Mouse (Mus musculus): ENCODE data around the gene Lpar1. TPM values are rescaled to one million over a fixed set of nuclear protein-coding genes. Genes with fewer than 3 reads are reported as not detected.

Gene Lpar1
- polyA plus RNA-seq, 1 experiment from 2014 or later, result 20.6 TPM

DNA sequence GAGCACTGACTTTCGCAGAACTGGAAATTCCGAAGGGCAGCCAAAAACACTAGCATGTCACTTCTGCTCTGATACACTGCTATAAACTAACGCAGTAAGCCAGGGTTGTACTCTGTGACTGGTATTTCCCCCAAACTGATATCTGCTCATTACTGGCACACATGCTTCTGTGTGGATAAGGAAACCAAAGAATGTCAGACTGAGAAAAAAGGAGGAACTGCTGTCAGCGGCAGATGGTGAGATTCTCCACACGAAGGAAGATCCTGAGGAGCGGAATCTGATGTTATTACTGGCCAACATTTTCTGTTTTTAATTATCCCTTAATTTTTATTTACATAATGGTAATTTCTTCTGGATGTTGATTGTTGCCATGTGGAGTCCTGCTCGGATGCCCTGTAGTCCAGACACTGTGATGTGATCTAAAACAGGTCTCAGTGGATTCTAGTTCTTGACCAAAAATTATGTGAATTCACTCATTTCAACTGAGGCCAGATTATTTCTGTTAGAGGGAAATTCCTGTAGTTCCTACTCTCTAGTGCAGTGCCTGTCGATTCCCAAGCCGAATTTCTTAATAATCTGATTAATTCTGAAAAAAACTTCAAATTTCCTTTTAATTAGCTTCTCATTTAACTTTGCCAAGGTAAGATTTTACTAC lies 130.3 kb downstream of the Lpar1 start:
- Histone ChIP-seq H3K4me2 (ENCODE audit: low read depth, low read length) (no peak overlapping the region), H3K9me3 (replicated peaks; ENCODE audit: control insufficient read depth, low read length) (no peaks in the 10 kb centered on the region), H3K4me1 (ENCODE audit: control insufficient read depth, insufficient read depth, low read length) (no peaks in the 10 kb centered on the region), H3K27ac (ENCODE audit: low read length) (no peak overlapping the region), H3K27me3 (ENCODE audit: control insufficient read depth, insufficient read depth, low read length) (no peaks in the 10 kb centered on the region), H3K4me3 (ENCODE audit: low read length) (no peak overlapping the region), H3K36me3 (ENCODE audit: control insufficient read depth, insufficient read depth) (no peaks in the 10 kb centered on the region), H3K9ac (ENCODE audit: low read length) (no peak overlapping the region)
- WGBS, result 42% methylated on average over 9 of the region's 9 CpGs
- peak; percentile 49; the same call in 1 of the 2 replicates for ATAC-seq (replicated peaks; ENCODE audit: extremely low read depth, insufficient read depth, low FRiP score)

- no peaks in the 10 kb centered on the region for H3K9me3 ChIP-seq (replicated peaks; ENCODE audit: control insufficient read depth, low read length)
- WGBS, result 24% methylated on average over 5 of the region's 5 CpGs
- no peak overlapping the region for H3K27ac ChIP-seq (ENCODE audit: low read length)
- no peaks in the 10 kb centered on the region for H3K4me1 ChIP-seq (ENCODE audit: control insufficient read depth, insufficient read depth, low read length)
- no peak overlapping the region for H3K4me3 ChIP-seq (ENCODE audit: low read length)
- ATAC-seq (replicated peaks; ENCODE audit: extremely low read depth, insufficient read depth, low FRiP score), result no peak
- no peaks in the 10 kb centered on the region for H3K27me3 ChIP-seq (ENCODE audit: control insufficient read depth, insufficient read depth, low read length)
- H3K4me2 ChIP-seq (ENCODE audit: low read depth, low read length), result 0 out of 2 replicates have a peak overlapping the region, but pooled peaks have one; percentile 20
- no peaks in the 10 kb centered on the region for H3K36me3 ChIP-seq (ENCODE audit: control insufficient read depth, insufficient read depth)
- H3K9ac ChIP-seq (ENCODE audit: low read length), result no peak overlapping the region
These were observed 134.5 kb downstream of the Lpar1 start for GRCm38 (mm10) chr4:58419225-58419624.

DNA sequence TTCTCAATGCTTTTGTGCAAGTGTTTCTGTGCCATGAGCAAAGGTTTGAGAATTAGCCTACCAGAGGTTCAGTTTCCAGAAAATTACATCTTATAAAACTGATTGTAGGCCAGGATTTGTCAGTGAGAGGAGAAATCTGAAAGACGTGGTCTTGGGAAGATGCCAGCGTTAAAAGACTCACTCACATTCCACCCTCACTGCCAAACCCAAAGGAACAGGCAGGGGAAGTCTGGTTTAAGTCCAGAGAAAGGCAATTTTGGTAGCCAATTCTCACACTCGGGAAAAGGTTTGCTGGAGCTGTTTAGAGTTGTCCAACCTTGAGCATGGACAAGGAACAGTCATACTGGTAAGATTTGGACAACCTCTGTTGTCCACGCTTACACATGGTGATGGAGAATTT lies 136.4 kb downstream of the Lpar1 start:
- 52% methylated on average over 4 of the region's 4 CpGs for WGBS
- Histone ChIP-seq H3K9ac (ENCODE audit: low read length) (no peak overlapping the region), H3K27me3 (ENCODE audit: control insufficient read depth, insufficient read depth, low read length) (no peaks in the 10 kb centered on the region), H3K4me3 (ENCODE audit: low read length) (no peak overlapping the region), H3K36me3 (ENCODE audit: control insufficient read depth, insufficient read depth) (no peaks in the 10 kb centered on the region), H3K4me2 (ENCODE audit: low read depth, low read length) (no peak overlapping the region), H3K9me3 (replicated peaks; ENCODE audit: control insufficient read depth, low read length) (no peaks in the 10 kb centered on the region), H3K27ac (ENCODE audit: low read length) (0 out of 2 replicates have a peak overlapping the region, but pooled peaks have one; percentile 32), H3K4me1 (ENCODE audit: control insufficient read depth, insufficient read depth, low read length) (no peaks in the 10 kb centered on the region)
- no peak for ATAC-seq (replicated peaks; ENCODE audit: extremely low read depth, insufficient read depth, low FRiP score)

- 89% methylated on average over 3 of the region's 3 CpGs for WGBS
These were observed 138.2 kb downstream of the Lpar1 start for GRCm38 (mm10) chr4:58415537-58415936.

GRCm38 (mm10) chr4:58413188-58414185 lies 140.2 kb downstream of the Lpar1 start:
- Histone ChIP-seq H3K27ac (ENCODE audit: low read length) (no peak overlapping the region; the same call in 1 of the 2 replicates), H3K9ac (ENCODE audit: low read length) (no peak overlapping the region), H3K4me1 (ENCODE audit: control insufficient read depth, insufficient read depth, low read length) (no peaks in the 10 kb centered on the region), H3K27me3 (ENCODE audit: control insufficient read depth, insufficient read depth, low read length) (no peaks in the 10 kb centered on the region), H3K4me2 (ENCODE audit: low read depth, low read length) (no peak overlapping the region), H3K36me3 (ENCODE audit: control insufficient read depth, insufficient read depth) (no peaks in the 10 kb centered on the region), H3K4me3 (ENCODE audit: low read length) (no peak overlapping the region), H3K9me3 (replicated peaks; ENCODE audit: control insufficient read depth, low read length) (no peaks in the 10 kb centered on the region)
- no peak for ATAC-seq (replicated peaks; ENCODE audit: extremely low read depth, insufficient read depth, low FRiP score)
- 71% methylated on average over 13 of the region's 13 CpGs for WGBS

More at GRCm38 (mm10) chr4:58415537-58415936, 138.2 kb downstream of the Lpar1 start:
- Histone ChIP-seq H3K4me2 (ENCODE audit: low read depth, low read length) (no peak overlapping the region), H3K36me3 (ENCODE audit: control insufficient read depth, insufficient read depth) (no peaks in the 10 kb centered on the region), H3K9ac (ENCODE audit: low read length) (no peak overlapping the region), H3K27me3 (ENCODE audit: control insufficient read depth, insufficient read depth, low read length) (no peaks in the 10 kb centered on the region), H3K4me1 (ENCODE audit: control insufficient read depth, insufficient read depth, low read length) (no peaks in the 10 kb centered on the region), H3K9me3 (replicated peaks; ENCODE audit: control insufficient read depth, low read length) (no peaks in the 10 kb centered on the region), H3K4me3 (ENCODE audit: low read length) (no peak overlapping the region), H3K27ac (ENCODE audit: low read length) (no peak overlapping the region)
- no peak for ATAC-seq (replicated peaks; ENCODE audit: extremely low read depth, insufficient read depth, low FRiP score)

DNA sequence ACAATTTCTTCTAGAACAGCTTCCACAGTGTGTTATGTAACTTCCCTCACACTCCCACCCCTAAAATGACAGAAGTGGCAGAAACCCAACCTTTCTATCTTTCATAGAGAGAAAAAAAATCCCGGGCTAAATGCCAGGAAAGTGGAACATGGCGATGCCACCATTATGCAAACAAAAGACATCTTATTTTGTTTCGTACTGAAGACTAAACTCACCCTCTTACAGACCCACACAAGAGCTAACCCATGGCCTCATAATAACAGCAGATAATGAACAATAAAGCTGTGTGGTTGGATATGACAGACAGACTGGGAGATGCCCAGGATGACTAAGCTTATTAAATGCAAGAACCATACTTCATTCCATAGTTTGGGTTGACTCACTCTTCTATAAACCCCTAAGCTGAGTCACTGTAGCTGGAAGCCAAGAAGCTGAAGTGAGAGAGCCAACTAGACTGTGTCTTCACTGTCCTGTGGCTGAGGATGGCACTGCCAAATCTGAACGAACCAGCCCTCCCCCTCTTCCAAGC lies 151.7 kb downstream of the Lpar1 start:
- no peaks in the 10 kb centered on the region for H3K36me3 ChIP-seq (ENCODE audit: control insufficient read depth, insufficient read depth)
- H3K4me3 ChIP-seq (ENCODE audit: low read length), result no peak overlapping the region
- no peaks in the 10 kb centered on the region for H3K9me3 ChIP-seq (replicated peaks; ENCODE audit: control insufficient read depth, low read length)
- ATAC-seq (replicated peaks; ENCODE audit: extremely low read depth, insufficient read depth, low FRiP score), result no peak
- H3K27ac ChIP-seq (ENCODE audit: low read length), result no peak overlapping the region
- no peaks in the 10 kb centered on the region for H3K4me1 ChIP-seq (ENCODE audit: control insufficient read depth, insufficient read depth, low read length)
- no peak overlapping the region for H3K4me2 ChIP-seq (ENCODE audit: low read depth, low read length)
- no peak overlapping the region for H3K9ac ChIP-seq (ENCODE audit: low read length)
- no peaks in the 10 kb centered on the region; the same call in 1 of the 2 replicates for H3K27me3 ChIP-seq (ENCODE audit: control insufficient read depth, insufficient read depth, low read length)
- WGBS, result 66% methylated on average over 4 of the region's 4 CpGs

DNA sequence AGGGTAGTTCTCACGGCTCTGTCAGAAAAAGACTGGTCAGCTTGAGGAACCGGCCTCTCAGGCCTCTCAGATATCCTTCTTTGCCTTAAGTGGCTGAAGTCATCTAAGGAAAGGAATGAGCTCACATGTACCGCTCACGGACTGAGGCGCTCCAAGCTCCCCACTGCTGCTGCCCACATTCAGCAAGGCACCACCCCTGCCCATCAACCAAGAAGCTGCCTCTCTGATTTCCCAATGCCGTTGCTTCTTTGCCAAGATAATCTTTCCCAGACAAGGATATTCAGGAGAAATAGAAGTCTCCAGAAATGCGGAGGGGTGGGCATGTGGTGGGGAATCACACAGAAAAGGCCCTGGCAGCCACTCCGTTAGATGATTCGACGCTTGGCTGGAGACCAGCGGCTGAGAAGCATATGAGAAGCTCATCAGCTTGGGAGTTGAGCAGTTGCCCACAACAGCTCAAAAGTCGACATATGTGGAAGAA lies 152.8 kb downstream of the Lpar1 start:
- 66% methylated on average over 12 of the region's 12 CpGs for WGBS
- Histone ChIP-seq H3K4me2 (ENCODE audit: low read depth, low read length) (no peak overlapping the region), H3K27me3 (ENCODE audit: control insufficient read depth, insufficient read depth, low read length) (no peaks in the 10 kb centered on the region; the same call in 1 of the 2 replicates), H3K9me3 (replicated peaks; ENCODE audit: control insufficient read depth, low read length) (no peaks in the 10 kb centered on the region), H3K36me3 (ENCODE audit: control insufficient read depth, insufficient read depth) (no peaks in the 10 kb centered on the region), H3K4me3 (ENCODE audit: low read length) (no peak overlapping the region), H3K4me1 (ENCODE audit: control insufficient read depth, insufficient read depth, low read length) (no peaks in the 10 kb centered on the region), H3K9ac (ENCODE audit: low read length) (no peak overlapping the region), H3K27ac (ENCODE audit: low read length) (no peak overlapping the region)
- ATAC-seq (replicated peaks; ENCODE audit: extremely low read depth, insufficient read depth, low FRiP score), result 0 out of 2 replicates have a peak, but pooled peaks have one; percentile 58
